Mouse (Mus musculus): Measurements from ENCODE around the gene Insl3. TPM values are rescaled to one million over a fixed set of nuclear protein-coding genes. Genes with fewer than 3 reads are reported as not detected.

The Insl3 gene
- total RNA-seq (2021) = 1 to 10 TPM in 1 of 2 experiments, under 1 TPM in 1; 0.49 to 2.7 TPM
- long read RNA-seq, experiment 1 = 0 reads
- long read RNA-seq, experiment 2 = 0 reads

DNA sequence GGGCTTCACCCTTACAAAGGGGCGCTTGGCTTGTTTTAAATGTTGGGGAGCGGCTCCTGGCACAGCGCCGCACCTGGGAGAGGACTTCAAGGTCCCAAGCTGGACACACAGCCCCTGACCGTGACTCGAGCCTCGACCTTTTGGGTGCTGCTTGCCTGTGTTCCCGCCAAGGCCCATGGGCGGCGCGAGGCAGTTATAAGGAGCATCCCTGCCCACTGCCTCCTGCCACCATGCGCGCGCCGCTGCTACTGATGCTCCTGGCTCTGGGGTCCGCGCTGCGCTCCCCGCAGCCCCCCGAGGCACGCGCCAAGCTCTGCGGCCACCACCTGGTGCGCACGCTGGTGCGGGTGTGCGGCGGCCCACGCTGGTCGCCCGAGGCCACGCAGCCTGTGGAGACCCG is at the start of gene Insl3:
Gene Insl3, plus strand, starts transcription at position 187 of the 400 bp plus-strand sequence.
- no peak for DNase-seq

DNA sequence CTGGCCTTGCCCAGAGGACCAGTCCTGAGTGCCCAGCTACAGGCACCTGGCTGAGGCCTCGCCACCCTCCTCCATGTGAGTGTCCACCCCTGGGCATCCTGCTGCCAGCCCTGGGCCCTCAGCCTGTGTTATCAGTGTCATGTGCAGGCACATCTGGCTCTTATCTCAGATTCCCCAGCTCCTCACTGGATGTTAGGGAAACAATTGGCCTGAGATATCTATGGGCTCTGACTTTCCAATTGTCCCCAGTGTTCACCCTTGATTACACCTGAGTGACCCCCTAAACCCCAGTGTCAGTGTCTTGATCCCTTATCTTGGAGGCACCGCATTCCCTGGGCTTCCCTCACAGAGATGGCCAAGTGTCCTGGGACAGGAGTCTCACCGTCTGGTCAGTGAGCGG is 49.7 kb upstream of the Insl3 start:
- no peak for DNase-seq

DNA sequence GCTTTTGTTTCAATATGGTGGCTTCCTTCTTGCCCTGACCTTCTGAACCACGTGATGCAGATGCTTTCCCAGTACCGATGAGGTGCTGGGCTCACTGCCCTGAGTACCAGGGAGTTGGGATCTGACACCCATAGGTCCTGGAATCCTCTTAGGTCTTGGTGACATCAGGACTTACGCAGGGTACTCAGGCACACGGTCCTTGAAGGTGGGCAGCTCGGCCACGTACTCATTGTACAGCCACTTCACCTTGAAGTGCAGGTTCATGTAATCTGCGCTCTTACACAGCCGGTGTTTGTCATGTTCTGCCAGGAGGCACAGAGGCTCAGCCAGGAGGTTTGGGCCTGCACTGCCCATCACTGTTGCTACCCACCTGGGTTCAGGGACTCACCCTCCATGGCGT is 43.5 kb upstream of the Insl3 start:
- no peak for DNase-seq

DNA sequence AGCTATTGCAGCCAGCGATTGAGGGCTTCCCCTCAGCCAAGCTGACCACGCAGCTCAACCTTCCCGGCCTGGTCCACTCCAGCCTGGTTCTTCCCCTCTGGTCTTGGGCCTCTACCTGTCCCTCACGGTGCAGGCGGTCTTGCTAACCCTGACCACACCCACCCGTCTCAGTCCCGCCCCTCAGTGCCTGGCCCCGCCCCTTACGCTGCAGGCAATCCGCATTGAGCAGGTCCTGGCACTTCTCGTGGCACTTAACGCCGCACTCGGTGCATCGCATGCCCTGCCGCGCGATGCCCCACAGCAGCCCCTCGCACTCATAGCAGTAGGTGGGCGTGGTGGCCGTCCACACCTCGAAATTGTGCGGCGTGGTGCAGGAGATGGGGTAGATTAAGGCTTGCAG is 34.4 kb upstream of the Insl3 start:
- no peak for DNase-seq

GRCm38 (mm10) chr8:71657816-71658215 is 31.2 kb upstream of the Insl3 start:
- DNase-seq = no peak

DNA sequence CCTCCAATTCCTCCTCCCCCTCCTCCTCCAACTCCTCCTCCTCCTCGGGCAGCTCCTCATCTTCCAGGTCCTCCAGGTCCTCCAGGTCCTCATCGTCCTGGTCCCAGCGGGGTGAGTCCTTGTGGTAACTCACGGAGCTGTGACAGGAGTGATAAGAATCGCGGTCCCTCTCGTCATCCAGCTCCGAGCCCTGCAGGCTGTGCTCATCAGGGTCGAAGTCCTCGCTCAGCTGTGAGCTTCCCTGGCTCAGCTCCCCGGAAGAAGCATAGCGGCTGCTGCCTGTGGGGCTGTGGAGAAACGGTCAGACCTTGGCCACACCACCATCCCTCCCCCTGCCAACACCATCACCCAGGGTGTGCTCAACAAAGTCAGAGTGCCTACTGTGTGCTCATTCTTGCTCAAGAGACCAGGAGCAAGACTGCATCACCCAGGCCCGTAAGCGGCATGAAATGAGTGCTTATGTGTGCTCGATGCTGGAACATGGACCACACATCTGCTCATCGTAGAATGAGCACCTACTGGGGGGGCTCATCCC is 30.4 kb upstream of the Insl3 start:
- DNase-seq = no peak

GRCm38 (mm10) chr8:71659751-71660150 is 29.3 kb upstream of the Insl3 start:
- no peak for DNase-seq

DNA sequence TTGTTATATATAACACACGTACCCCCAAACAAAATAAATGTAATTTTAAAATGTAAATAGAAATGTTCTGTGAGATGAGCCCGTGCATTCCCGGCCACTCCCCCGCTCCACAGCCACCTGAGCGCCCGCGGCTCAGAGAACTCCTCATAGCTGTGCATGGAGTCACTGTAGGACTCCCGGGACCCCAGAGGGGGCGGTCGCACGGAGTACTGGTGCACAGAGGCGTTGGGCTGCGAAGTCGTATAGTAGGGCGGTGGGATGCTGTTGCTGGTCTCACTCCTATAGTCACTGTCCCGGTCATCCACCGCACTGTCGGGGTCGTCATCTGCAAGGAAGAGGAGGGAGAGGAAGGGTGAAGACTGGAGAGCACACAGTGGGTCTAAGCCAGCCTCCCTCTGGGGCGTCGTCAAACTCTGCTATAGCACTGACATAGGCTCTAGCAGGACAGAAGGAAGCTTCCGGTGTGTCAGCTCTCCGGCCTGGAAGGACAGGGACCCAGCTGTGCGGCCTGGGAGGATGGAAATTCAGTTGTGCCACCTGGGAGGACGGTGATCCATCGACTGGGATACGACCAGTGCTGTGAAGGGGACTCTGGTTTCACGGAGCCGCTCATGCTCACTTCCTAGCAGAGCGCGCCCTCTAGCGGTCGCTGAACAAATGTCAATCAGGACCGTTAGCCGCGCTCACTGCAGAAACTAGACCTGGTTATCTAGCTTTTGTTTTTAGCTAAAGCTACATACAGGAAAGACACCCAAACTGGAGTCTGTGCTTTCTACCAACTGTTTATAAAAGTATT is 28.5 kb upstream of the Insl3 start:
- DNase-seq = peak; percentile 55

- no peak for DNase-seq
Observed at GRCm38 (mm10) chr8:71665331-71666130, 23.5 kb upstream of the Insl3 start.

- DNase-seq = no peak
Observed at GRCm38 (mm10) chr8:71666855-71667254, 22.2 kb upstream of the Insl3 start.

DNA sequence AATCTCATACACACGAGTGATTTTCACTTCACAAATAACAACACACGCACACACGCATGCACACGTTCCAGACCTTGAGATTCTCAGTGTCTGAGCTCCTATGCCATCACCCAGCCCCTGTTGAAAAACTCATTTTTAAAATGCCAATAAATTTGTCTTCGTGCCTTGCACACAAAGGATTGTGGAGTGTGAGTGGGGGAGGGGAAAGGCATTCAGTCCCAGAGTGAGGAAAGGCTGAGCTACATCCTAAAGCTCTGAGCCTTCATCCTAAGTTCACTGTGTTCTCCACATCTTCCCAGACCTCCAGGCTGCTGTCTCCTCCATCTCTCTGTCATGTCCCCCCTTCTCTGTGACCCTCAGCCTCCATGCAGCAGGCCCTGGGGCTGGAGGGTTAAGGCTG is 21.8 kb upstream of the Insl3 start:
- DNase-seq = no peak

DNA sequence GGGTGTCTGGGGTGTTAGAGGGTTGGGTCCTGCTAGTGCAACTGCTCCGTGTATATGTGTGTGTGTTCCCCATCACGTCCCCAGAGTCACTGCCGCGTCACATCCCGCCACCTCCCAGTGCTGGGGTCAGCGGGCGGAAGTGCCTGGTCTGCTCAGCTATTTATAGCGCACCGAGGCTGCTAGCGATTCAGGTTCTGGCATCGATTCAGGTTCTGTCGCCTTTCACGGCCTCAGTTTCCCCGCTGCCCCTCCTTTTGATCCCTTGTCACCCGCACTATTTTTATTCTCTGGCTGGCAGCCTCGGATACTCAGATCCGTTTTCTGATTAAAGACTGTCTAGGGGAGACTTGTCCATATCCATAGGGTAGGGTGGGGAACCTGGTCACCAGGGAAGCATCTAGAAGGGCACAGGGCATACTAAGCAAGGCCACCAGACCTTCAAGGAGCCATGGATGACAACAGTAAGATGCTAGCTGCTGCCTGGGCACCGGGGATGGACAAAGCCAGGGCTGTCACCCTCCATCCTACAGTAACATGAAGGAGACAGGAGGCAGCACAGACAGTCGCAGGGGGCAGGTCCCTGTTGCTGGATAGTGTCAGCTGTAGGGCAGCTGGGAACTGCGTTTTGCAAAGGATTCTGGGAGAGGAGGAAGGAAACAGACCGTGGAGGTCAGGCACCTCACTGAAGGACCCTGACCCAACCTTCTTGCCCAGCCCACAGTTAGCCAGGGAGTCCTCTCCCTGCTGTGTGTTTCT is 20.6 kb upstream of the Insl3 start:
- DNase-seq = no peak

GRCm38 (mm10) chr8:71670198-71670597 is 18.8 kb upstream of the Insl3 start:
- no peak for DNase-seq

GRCm38 (mm10) chr8:71670621-71671548 is 18.1 kb upstream of the Insl3 start:
- no peak for DNase-seq

DNA sequence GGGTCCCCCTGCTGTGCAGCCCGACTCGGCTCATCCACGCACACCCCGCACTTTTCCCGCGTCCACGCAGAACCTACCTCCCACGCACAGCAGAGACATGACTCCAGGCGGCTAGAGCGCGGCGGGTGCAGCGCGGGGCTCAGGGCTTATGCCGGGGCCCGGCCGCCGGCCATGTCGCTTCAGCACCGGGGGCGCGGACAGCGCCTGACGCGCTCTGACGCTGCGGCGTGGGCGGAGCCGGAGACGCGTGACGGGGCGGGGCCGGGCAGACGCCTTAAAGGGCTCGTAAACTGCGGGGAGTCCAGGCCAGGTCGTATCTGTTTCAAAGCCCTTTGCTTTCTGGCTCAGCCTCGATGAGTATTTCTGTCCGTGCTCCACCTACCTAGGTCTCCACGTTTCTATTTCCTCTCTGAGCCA is 17.5 kb upstream of the Insl3 start, which contains the start of gene Unc13a:
Gene Unc13a, minus strand, starts transcription at position 209 of the 417 bp plus-strand sequence.
- peak; percentile 83 for DNase-seq

- DNase-seq = no peak
Observed at GRCm38 (mm10) chr8:71672168-71672735, 16.8 kb upstream of the Insl3 start.

DNA sequence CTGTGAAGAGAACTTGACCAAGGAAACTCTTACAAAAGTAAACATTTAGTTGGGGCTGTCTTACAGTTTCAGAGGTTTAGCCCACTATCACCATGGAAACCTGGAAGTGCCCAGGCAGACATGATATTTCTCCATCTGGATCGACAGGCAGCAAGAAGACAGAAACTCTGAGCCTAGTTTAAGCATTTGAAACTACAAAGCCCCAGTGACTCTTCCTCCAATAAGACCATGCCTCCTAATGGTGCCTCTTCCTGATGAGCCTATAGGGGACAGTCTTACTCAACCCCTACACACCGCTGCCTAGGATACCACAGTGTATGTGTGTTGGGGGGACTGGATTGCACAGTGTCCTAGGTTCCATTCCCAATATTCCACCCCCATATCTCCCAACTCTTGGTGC is 14.9 kb upstream of the Insl3 start:
- no peak for DNase-seq

DNA sequence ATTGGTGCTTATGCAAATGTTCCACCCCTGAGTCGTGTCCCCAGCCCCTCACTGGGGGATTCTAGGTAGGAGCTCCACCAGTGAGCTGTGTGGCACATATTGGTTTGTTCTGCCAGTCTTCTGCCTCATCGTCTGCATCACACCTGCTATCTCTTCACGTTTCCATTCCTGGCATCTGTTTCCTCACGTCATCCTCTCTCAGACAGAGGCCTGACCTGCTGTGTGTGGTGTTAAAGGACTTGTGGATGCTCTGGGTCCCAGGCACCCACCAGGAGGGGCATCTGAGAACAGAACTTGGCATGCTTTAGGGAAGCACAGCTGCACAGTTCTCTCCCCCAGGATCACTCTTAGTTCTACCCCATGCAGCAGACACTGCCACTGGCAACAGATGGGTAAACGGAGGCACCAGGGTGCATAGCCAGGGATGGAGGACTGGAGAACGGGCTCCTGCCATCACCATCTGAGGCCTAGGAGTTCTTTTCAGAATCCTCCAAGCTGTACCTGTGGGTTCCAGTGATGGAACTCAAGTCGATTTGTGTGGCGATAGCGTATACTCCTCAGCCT is 13.5 kb upstream of the Insl3 start:
- DNase-seq = no peak

DNA sequence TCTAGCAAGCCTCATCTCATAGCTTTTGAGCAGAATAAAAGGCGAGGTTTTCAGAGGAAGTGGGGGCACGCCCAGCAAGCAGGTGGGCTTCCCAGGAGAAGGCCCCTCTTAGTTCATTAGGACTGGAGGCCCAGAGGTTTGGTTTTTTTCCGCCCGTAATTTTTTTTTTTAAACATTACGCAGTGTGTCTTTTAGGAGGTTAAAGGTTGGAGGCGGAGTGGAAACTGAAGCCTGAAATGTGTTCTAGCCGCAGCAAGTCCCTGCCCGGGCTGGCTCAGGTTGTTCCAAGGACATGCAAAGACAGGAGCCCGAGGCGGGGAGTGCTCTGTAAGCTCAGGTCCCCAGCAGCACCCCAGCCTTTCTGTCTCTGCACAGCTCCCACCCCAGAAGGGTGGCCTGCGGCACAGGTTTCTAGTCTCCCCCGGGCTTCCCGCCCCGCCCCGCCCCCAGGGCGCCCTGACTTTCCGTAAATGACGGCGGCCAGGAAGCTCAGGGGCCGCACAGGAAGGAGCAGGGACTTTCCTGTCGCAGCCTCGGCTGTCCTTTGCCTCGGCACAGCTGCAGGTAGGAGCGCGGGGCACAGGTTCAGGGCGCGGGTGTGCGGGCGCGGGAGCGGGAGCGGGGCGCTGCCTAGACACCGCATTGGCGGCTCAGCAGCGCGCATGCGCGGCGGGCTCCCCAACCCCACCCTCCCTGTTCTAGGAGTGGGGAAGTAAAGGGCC is 12.8 kb upstream of the Insl3 start, which contains the start of gene Jak3:
Gene Jak3, plus strand, starts transcription at position 277 of the 722 bp plus-strand sequence.
- peak; percentile 59 for DNase-seq

GRCm38 (mm10) chr8:71676803-71677202 is 12.2 kb upstream of the Insl3 start:
- no peak for DNase-seq
